Mouse (Mus musculus): Measurements from ENCODE around the gene Acss3.
A peak's percentile ranks its signal among the peaks of the same experiment; 100 is the strongest.

Acss3 gene

GRCm38 (mm10) chr10:107123529-107124335 lies at the start of gene Acss3:
Gene Acss3, minus strand, starts transcription at chr10:107123668.
- peak; percentile 80 for DNase-seq

- DNase-seq: no peak
Observed at GRCm38 (mm10) chr10:107172003-107172689, 48.7 kb upstream of the Acss3 start.

GRCm38 (mm10) chr10:107166486-107166885 lies 43.0 kb upstream of the Acss3 start:
- no peak for DNase-seq

- DNase-seq: no peak
Observed at GRCm38 (mm10) chr10:107148759-107149158, 25.3 kb upstream of the Acss3 start.

GRCm38 (mm10) chr10:107144016-107144415 lies 20.5 kb upstream of the Acss3 start:
- no peak for DNase-seq

GRCm38 (mm10) chr10:107142910-107143309 lies 19.4 kb upstream of the Acss3 start:
- no peak for DNase-seq

GRCm38 (mm10) chr10:107122744-107123528 lies 532 bp downstream of the Acss3 start:
- no peak for DNase-seq

GRCm38 (mm10) chr10:107121301-107121700 lies 2.2 kb downstream of the Acss3 start:
- DNase-seq: no peak

GRCm38 (mm10) chr10:107119135-107119534 lies 4.3 kb downstream of the Acss3 start:
- no peak for DNase-seq

- peak; percentile 3 for DNase-seq
Observed at GRCm38 (mm10) chr10:107116709-107117267, 6.7 kb downstream of the Acss3 start.

GRCm38 (mm10) chr10:107115930-107116642 lies 7.4 kb downstream of the Acss3 start:
- DNase-seq: peak; percentile 60

GRCm38 (mm10) chr10:107115121-107115520 lies 8.3 kb downstream of the Acss3 start:
- no peak for DNase-seq

- no peak for DNase-seq
Observed at GRCm38 (mm10) chr10:107094452-107094851, 29.0 kb downstream of the Acss3 start.

- no peak for DNase-seq
Observed at GRCm38 (mm10) chr10:107053846-107054624, 69.4 kb downstream of the Acss3 start.

GRCm38 (mm10) chr10:107050489-107050888 lies 73.0 kb downstream of the Acss3 start:
- no peak for DNase-seq

- DNase-seq: no peak
Observed at GRCm38 (mm10) chr10:107042656-107043055, 80.8 kb downstream of the Acss3 start.

GRCm38 (mm10) chr10:107040837-107041236 lies 82.6 kb downstream of the Acss3 start:
- no peak for DNase-seq

GRCm38 (mm10) chr10:107040378-107040777 lies 83.1 kb downstream of the Acss3 start:
- DNase-seq: no peak

GRCm38 (mm10) chr10:107039211-107039610 lies 84.3 kb downstream of the Acss3 start:
- no peak for DNase-seq

- DNase-seq: no peak
Observed at GRCm38 (mm10) chr10:107024254-107024653, 99.2 kb downstream of the Acss3 start.

GRCm38 (mm10) chr10:107021118-107021517 lies 102.3 kb downstream of the Acss3 start:
- DNase-seq: no peak
